Mouse (Mus musculus): ENCODE results near the gene Pus10. TPM values are rescaled to one million over a fixed set of nuclear protein-coding genes. Genes with fewer than 3 reads are reported as not detected.
"Not testable (repeated sequence)": the region's sequence is repeated elsewhere in the genome, so short reads cannot be mapped to it uniquely, and the experiment has no call there.

Pus10 gene
- total RNA-seq, 2 experiments from 2014 or later = 23.1 to 24.7 TPM

DNA sequence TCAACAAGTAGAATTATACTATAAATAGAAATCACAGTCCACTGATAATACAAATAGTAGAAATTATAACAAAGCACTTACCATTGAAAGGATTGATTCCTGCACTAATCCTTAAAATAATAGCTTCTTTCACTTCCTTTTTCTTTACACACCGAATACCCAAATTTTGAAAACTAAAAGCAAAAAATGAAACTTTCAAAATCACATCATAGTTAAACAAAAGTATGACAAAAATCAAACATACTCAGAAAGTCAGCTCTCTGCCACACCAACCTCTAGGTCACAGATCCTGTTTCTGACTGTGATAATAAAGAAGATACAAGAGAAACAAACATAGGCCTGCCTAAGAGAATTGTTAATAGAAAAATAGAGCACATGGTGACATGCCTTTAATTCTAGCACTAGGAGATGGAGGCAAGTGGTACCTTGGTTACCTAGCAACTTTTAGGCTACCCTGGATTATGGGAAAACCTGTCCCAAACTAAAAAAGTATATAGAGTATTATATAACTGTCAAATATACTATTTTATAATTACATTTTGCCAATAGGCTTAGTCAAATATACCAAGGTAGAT is 87.7 kb downstream of the Pus10 start:
- DNase-seq = no peak
- intact Hi-C loops (cut with DNase I) = no loop called here

DNA sequence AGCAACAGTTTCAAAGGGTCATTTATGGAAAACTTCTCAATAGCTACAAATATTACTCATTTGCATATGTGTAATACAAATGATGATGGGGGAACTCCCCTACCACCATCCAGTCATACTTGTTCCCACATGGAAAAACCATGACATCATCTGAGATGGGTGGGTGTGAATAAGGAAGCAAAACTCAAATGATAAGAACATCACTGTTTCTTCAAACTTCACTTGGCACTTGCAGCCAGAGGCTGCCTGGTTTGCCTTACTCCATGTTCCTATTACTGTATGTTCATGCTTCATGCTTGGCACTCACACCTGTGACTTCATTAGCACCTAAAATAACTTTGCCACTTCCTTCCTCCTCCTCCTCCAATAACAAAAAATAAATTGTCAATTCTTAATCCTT is 88.9 kb downstream of the Pus10 start:
- intact Hi-C loops (cut with DNase I) = no loop called here
- no peak for DNase-seq

GRCm38 (mm10) chr11:23758218-23758617 is 92.7 kb downstream of the Pus10 start:
- intact Hi-C loops (cut with DNase I) = no loop called here
- no peak for DNase-seq

GRCm38 (mm10) chr11:23762635-23763034 is 97.2 kb downstream of the Pus10 start:
- intact Hi-C loops (cut with DNase I) = no loop called here
- DNase-seq = no peak

- DNase-seq; intact Hi-C loops (cut with DNase I): not testable (repeated sequence)
These were observed 101.9 kb downstream of the Pus10 start for GRCm38 (mm10) chr11:23767369-23767768.

DNA sequence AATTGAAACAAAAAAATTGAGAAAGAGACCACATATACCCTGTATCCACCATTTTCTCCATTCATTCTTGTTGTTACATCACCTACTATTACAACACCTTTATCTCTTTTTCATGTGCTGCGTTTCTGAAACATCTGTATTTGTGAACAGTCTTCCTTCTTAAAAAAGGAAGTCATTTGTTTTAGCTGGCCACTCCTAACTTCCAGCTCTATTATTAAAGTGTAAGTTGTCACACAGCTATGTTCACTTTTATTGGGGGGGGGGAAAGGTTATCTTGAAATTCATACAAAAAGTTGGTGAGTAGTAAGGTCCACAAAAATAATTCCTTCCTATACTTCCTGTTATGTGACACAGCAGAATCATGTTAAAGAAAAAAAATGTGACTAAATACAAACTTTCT is 102.5 kb downstream of the Pus10 start:
- intact Hi-C loops (cut with DNase I) = no loop called here
- no peak for DNase-seq

- intact Hi-C loops (cut with DNase I) = no loop called here
- no peak for DNase-seq
These were observed 103.6 kb downstream of the Pus10 start for GRCm38 (mm10) chr11:23769033-23769432.

- peak; percentile 12 for DNase-seq
- intact Hi-C loops (cut with DNase I) = no loop called here
These were observed 104.4 kb downstream of the Pus10 start for GRCm38 (mm10) chr11:23769686-23770509.

- no peak for DNase-seq
- intact Hi-C loops (cut with DNase I) = no loop called here
These were observed 105.0 kb downstream of the Pus10 start for GRCm38 (mm10) chr11:23770510-23770759.

DNA sequence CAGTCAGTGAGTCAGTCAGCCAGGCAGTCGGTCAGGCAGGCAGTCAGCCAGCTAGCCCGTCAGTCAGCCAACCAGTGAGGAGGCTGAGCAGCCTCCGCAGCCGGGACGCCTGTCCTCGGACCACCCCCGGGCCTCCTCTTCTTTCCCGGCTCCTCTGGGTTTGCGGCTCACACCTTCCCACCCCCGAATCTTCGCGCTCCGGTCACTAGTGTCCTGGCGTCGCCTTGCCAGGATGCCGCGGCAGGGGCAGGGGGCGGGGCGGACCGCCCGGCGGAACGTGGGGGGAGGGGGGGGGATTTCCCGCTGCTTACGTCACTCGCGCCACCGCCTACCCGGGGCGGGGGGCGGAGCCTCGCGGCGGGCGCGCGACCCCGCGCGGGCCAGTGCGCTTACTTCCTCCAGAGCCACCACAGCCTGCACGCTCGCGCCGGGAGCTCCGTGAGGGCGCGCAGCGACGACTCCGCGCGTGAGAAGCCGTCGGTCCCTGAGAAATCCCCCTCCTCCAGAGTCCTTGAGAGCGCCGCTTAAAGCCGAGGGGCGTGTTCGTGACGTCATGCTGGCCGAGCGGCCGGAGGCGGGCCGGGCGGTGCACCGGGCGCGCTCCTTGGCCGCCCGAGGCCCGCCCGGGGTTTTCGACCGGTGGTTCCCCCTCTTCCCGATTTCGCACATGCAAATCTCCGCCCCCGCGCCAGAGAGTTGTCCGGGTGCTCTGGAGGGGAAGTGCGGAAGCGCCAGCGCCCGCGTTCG is 105.5 kb downstream of the Pus10 start, which contains the start of gene Rel:
Gene Rel (minus strand): TSS at position 211 of the 747 bp plus-strand sequence.
- intact Hi-C loops (cut with DNase I) = no loop called here
- peak; percentile 93 for DNase-seq

DNA sequence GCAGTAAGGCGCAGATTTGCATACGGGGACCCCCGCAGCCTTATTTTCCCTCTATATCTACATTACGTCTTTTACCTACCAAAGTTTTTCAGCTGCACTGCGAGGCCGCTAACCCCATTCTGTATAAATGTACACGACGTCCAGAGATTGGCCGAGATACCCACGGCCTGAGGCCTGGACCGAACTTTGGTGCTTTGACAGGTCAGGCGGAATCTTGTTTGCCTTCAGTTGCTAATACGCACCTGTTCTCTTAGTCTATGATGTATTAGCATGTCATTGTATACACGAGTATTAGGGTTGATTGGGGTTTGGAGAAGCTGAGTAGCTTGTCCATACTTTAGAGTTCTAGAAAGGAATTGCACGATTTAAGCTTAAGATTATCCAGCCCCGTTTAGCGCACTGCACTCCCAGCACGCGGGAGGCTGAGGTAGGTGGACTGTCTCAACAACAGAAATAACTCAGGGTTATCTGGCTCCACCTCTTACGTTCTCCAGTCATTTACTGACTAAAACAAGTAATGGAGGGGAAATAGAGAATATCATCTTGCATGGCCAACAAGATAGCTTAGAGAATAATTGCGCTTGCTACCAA is 106.1 kb downstream of the Pus10 start:
- no peak for DNase-seq

DNA sequence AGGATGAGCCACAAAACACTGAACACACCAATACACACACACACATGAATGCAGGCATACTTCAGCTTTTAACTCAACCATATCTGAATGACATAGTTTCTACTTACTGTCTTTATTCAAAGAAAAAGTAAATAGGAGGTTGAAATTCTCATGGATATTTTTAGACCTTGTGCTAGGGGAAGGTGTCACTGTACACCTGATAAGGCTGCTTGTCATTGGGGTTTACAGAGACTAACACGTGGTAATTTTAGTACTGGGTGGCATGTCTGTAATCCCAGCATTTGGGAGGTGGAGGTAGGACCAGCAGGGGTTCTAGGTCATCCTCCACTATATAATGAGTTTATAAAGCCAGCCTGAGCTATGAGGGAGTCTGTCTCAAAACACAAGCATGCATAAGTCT is 107.0 kb downstream of the Pus10 start:
- no peak for DNase-seq
- intact Hi-C loops (cut with DNase I) = no loop called here

More for the DNA sequence above, 106.1 kb downstream of the Pus10 start:
- intact Hi-C loops (cut with DNase I) = no loop called here

DNA sequence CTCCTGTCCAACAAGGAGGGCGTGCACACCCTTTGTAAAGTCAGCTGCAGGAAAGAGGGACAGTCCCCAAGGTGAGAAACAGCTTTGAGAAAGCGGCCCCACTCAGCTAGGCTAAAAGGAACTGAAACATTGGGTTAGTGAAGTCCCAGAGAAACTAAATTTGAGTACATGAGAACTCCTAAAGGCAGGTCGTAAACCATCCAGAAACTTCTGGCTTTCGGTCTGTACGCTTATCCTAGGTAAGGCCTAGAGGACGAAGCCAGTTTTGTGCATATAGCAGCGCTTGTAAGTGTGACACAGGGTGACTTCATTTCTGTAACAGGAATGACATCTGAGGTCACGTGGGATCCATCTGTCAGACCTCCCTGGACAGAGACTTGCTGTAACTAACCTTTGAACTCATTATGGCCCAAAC is 113.3 kb downstream of the Pus10 start:
- intact Hi-C loops (cut with DNase I) = no loop called here
- no peak for DNase-seq

GRCm38 (mm10) chr11:23782038-23782437 is 116.6 kb downstream of the Pus10 start:
- intact Hi-C loops (cut with DNase I) = no loop called here
- no peak for DNase-seq

Other genes with a start within 250 kb of the Pus10 start
- 100 to 1,000 TPM; 105 to 114 TPM for gene Ahsa2, start 167.6 kb upstream of the Pus10 start, total RNA-seq (2021)
- gene 1700093K21Rik, start 144.5 kb upstream of the Pus10 start, total RNA-seq (2021) = under 1 TPM in 1 of 2 experiments, not detected in 1; 0.40 TPM
- 100 to 1,000 TPM; 107 to 116 TPM for gene 0610010F05Rik, start 32.0 kb upstream of the Pus10 start, total RNA-seq (2021)
- 10 to 100 TPM; 22.6 to 22.7 TPM for gene Pex13, start 285 bp downstream of the Pus10 start, total RNA-seq (2021)
- gene Rel, start 105.3 kb downstream of the Pus10 start, total RNA-seq (2021) = 1 to 10 TPM; 2.1 to 2.2 TPM
- 10 to 100 TPM; 23.1 to 24.7 TPM for gene Papolg, start 229.6 kb downstream of the Pus10 start, total RNA-seq (2021)